Mouse (Mus musculus) myocyte (in vitro differentiated cells): ENCODE data around the gene Celsr2. TPM values are rescaled to one million over a fixed set of nuclear protein-coding genes. Genes with fewer than 3 reads are reported as not detected.

Source experiments
- H3K27me3 ChIP-seq: one replicate; pipeline ENCODE4 v1.6.1; 2011; ENCODE audit not compliant: control insufficient read depth, insufficient read depth, insufficient read length
- H3K36me3 ChIP-seq: one replicate; pipeline ENCODE4 v1.6.1; 2011; ENCODE audit not compliant: control insufficient read depth, insufficient read depth
- H3K4me2 ChIP-seq: one replicate; pipeline ENCODE4 v1.6.1; 2011; ENCODE audit warnings: low read depth, control low read depth
- H3K4me3 ChIP-seq: one replicate; pipeline ENCODE4 v1.5.1; 2011; ENCODE audit warnings: mild to moderate bottlenecking, control low read depth, moderate library complexity
- H3K79me2 ChIP-seq: one replicate; pipeline ENCODE4 v1.6.1; 2011; ENCODE audit not compliant: control insufficient read depth, insufficient read depth
- H3ac ChIP-seq: one replicate; pipeline ENCODE4 v1.6.1; 2011; ENCODE audit not compliant: control insufficient read depth, insufficient read length
- CEBPB ChIP-seq: IDR thresholded peaks from 2 replicates; pipeline ENCODE4 v1.6.1; 2011; ENCODE audit warnings: mild to moderate bottlenecking, moderate library complexity; ENCODE audit not compliant: poor library complexity, insufficient read depth, severe bottlenecking
- E2F4 ChIP-seq: IDR thresholded peaks from one replicate; pipeline ENCODE4 v1.6.1; 2011; ENCODE audit warnings: mild to moderate bottlenecking, control low read depth, moderate library complexity; ENCODE audit not compliant: insufficient read depth
- MAX ChIP-seq: IDR thresholded peaks from one replicate; pipeline ENCODE4 v1.6.1; 2011; ENCODE audit warnings: low read depth, mild to moderate bottlenecking, control low read depth
- MYOD1 ChIP-seq, 3 experiments: IDR thresholded peaks; one replicate each; pipeline ENCODE4 v1.6.1; 2011; ENCODE audit warnings: control low read depth in 2 of 3, low read depth in 2 of 3, mild to moderate bottlenecking in 2 of 3, moderate library complexity in 1 of 3; ENCODE audit not compliant: insufficient read length in 2 of 3, control insufficient read depth in 1 of 3
- MYOG ChIP-seq, 3 experiments: IDR thresholded peaks; one replicate each; pipeline ENCODE4 v1.6.1; 2011; ENCODE audit warnings: control low read depth in 2 of 3, low read depth in 2 of 3, mild to moderate bottlenecking in 2 of 3; ENCODE audit not compliant: insufficient read length in 2 of 3, control insufficient read depth in 1 of 3, insufficient read depth in 1 of 3
- POLR2A ChIP-seq: IDR thresholded peaks from one replicate; pipeline ENCODE4 v1.6.1; 2011; ENCODE audit warnings: low read depth, mild to moderate bottlenecking, control low read depth, moderate library complexity; ENCODE audit not compliant: insufficient read length
- POLR2AphosphoS2 ChIP-seq: IDR thresholded peaks from one replicate; pipeline ENCODE4 v1.6.1; 2011; ENCODE audit warnings: low read depth, control low read depth; ENCODE audit not compliant: insufficient read length
- REST ChIP-seq: IDR thresholded peaks from one replicate; pipeline ENCODE4 v1.6.1; 2011; ENCODE audit warnings: mild to moderate bottlenecking, control low read depth, moderate library complexity; ENCODE audit not compliant: insufficient read depth, insufficient read length
- SRF ChIP-seq: IDR thresholded peaks from one replicate; pipeline ENCODE4 v1.6.1; 2011; ENCODE audit warnings: low read depth; ENCODE audit not compliant: control insufficient read depth, insufficient read length
- TCF12 ChIP-seq: IDR thresholded peaks from one replicate; pipeline ENCODE4 v1.6.1; 2011; ENCODE audit warnings: mild to moderate bottlenecking, control low read depth; ENCODE audit not compliant: poor library complexity, insufficient read depth, severe bottlenecking
- TCF3 ChIP-seq: IDR thresholded peaks from one replicate; pipeline ENCODE4 v1.6.1; 2011; ENCODE audit warnings: low read depth, control low read depth; ENCODE audit not compliant: insufficient read length
- USF1 ChIP-seq: IDR thresholded peaks from one replicate; pipeline ENCODE4 v1.6.1; 2011; ENCODE audit warnings: low read depth, mild to moderate bottlenecking, control low read depth, moderate library complexity
- polyA plus RNA-seq: library from polyadenylated mRNA; unstranded; fragments of >200 nt; fragmentation: generic; extraction: Trizol; gene quantifications from one replicate; pipeline ENCODE4 v1.2.1, GENCODE M21; 2012; ENCODE audit warnings: missing spikeins

Gene Celsr2
- polyA plus RNA-seq, 1 experiment: not detected

DNA sequence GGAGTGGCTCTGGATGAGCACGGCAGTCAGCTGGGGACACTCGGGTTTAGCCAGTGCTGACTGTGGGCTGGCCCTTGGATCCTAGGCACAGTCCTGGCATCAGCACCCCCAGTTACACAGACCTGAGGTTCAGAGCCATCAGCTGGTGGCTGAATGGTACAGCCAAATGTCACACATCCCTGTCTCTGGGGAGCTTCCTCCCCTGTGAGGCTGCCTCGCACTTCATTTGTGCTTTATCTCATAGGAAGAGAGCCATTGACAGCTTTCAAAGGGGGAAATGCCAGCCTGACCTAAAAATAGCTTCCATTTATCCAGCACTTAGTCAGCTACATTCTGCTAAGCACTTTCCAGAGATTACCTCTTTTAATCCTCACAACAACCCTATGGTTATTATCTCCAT lies 51.7 kb downstream of the Celsr2 start:
- Histone ChIP-seq H3K27me3 (peaks cover 66% of the 10 kb centered on the region), H3ac (no peak overlapping the region), H3K4me2 (no peak overlapping the region), H3K79me2 (no peaks in the 10 kb centered on the region), H3K4me3 (no peak overlapping the region), H3K36me3 (no peaks in the 10 kb centered on the region)
- no peak for TF ChIP-seq POLR2AphosphoS2
- TF ChIP-seq TCF12: no peak
- TF ChIP-seq MYOG (IDR thresholded peaks at IDR 0.05; ENCODE audit: control insufficient read depth in 1 of 3, insufficient read depth in 1 of 3, insufficient read length in 2 of 3, low read depth in 2 of 3): no peak
- TF ChIP-seq E2F4: no peak
- TF ChIP-seq USF1: no peak
- TF ChIP-seq POLR2A: no peak
- no peak for TF ChIP-seq TCF3
- no peak for TF ChIP-seq SRF
- TF ChIP-seq MYOD1 (IDR thresholded peaks at IDR 0.05; ENCODE audit: control insufficient read depth in 1 of 3, insufficient read length in 2 of 3, low read depth in 2 of 3): no peak
- TF ChIP-seq MAX: no peak
- TF ChIP-seq REST: no peak
- no peak for TF ChIP-seq CEBPB

- TF ChIP-seq CEBPB (no peak), REST (no peak), SRF (no peak)
- H3K79me2 ChIP-seq: no peaks in the 10 kb centered on the region
- H3K4me3 ChIP-seq: no peak overlapping the region
- H3ac ChIP-seq: no peak overlapping the region
- no peaks in the 10 kb centered on the region for H3K36me3 ChIP-seq
- peaks cover 77% of the 10 kb centered on the region for H3K27me3 ChIP-seq
- H3K4me2 ChIP-seq: no peak overlapping the region
Observed at GRCm38 (mm10) chr3:108360894-108361293, 54.5 kb downstream of the Celsr2 start.

- no peak overlapping the region for H3K4me2 ChIP-seq
- H3K79me2 ChIP-seq: no peaks in the 10 kb centered on the region
- peaks cover 68% of the 10 kb centered on the region for H3K27me3 ChIP-seq
- no peaks in the 10 kb centered on the region for H3K36me3 ChIP-seq
- no peak overlapping the region for H3ac ChIP-seq
- TF ChIP-seq MAX (no peak), TCF12 (no peak), POLR2AphosphoS2 (no peak), SRF (no peak), CEBPB (no peak), POLR2A (no peak), TCF3 (no peak), E2F4 (no peak), MYOG (IDR thresholded peaks at IDR 0.05; ENCODE audit: control insufficient read depth in 1 of 3, insufficient read depth in 1 of 3, insufficient read length in 2 of 3, low read depth in 2 of 3) (no peak)
- H3K4me3 ChIP-seq: no peak overlapping the region
Observed at GRCm38 (mm10) chr3:108358445-108358844, 56.9 kb downstream of the Celsr2 start.

DNA sequence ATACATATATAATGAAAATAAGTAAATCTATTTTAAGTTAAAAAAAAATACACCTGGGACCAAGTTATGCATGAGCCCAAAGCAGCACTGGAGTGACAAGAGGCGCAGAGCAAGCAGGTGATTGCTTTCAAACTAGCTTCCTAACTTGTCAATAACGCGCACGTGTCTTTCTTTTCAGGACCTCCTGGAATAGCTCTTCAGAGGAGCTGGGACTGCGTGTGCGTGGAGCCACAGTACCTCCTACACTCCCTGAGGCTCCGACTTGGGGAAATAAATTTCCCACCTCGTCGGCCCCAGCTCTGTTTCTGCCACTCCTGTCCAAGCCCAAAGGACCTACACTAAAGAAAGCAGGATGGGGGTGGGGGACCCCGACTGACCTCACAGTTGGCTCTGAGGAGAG lies 58.3 kb downstream of the Celsr2 start:
- Histone ChIP-seq H3K27me3 (peaks cover 72% of the 10 kb centered on the region), H3K4me3 (no peak overlapping the region), H3K36me3 (no peaks in the 10 kb centered on the region), H3ac (no peak overlapping the region), H3K79me2 (no peaks in the 10 kb centered on the region), H3K4me2 (no peak overlapping the region)
- TF ChIP-seq MAX: no peak
- TF ChIP-seq POLR2A: no peak
- TF ChIP-seq E2F4: no peak
- no peak for TF ChIP-seq TCF12
- TF ChIP-seq SRF: no peak
- TF ChIP-seq POLR2AphosphoS2: no peak
- TF ChIP-seq MYOD1 (IDR thresholded peaks at IDR 0.05; ENCODE audit: control insufficient read depth in 1 of 3, insufficient read length in 2 of 3, low read depth in 2 of 3): no peak
- TF ChIP-seq MYOG (IDR thresholded peaks at IDR 0.05; ENCODE audit: control insufficient read depth in 1 of 3, insufficient read depth in 1 of 3, insufficient read length in 2 of 3, low read depth in 2 of 3): no peak
- TF ChIP-seq TCF3: no peak
- no peak for TF ChIP-seq REST
- no peak for TF ChIP-seq USF1

DNA sequence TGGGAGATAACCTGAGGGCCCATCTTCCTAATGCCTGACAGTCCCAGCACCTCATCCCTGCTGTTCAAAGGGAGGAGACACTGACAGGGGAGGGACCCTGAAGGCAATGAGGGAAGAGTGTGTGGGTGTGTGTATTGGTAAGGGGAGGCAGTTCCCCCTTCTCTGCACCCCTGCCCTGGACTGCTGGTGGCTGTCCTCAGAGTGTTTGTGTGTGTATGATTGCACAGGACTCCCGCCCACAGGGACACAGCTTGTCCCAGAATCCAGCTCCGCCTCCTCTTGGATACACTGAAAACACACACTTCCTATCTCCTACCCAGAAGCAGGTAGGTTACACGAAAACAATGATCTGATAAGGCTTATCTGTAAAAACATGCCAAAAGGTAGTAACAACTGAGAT lies 60.1 kb downstream of the Celsr2 start:
- no peak overlapping the region for H3K4me2 ChIP-seq
- H3K27me3 ChIP-seq: peaks cover 73% of the 10 kb centered on the region
- no peaks in the 10 kb centered on the region for H3K36me3 ChIP-seq
- H3K79me2 ChIP-seq: no peaks in the 10 kb centered on the region
- TF ChIP-seq SRF (no peak), TCF12 (no peak), MYOG (IDR thresholded peaks at IDR 0.05; ENCODE audit: control insufficient read depth in 1 of 3, insufficient read depth in 1 of 3, insufficient read length in 2 of 3, low read depth in 2 of 3) (no peak), MYOD1 (IDR thresholded peaks at IDR 0.05; ENCODE audit: control insufficient read depth in 1 of 3, insufficient read length in 2 of 3, low read depth in 2 of 3) (no peak)
- no peak overlapping the region for H3K4me3 ChIP-seq
- no peak overlapping the region for H3ac ChIP-seq

GRCm38 (mm10) chr3:108348376-108348775 lies 67.0 kb downstream of the Celsr2 start:
- H3K36me3 ChIP-seq: no peaks in the 10 kb centered on the region
- H3ac ChIP-seq: no peak overlapping the region
- H3K4me2 ChIP-seq: no peak overlapping the region
- peaks cover 42% of the 10 kb centered on the region for H3K27me3 ChIP-seq
- H3K79me2 ChIP-seq: no peaks in the 10 kb centered on the region
- TF ChIP-seq TCF3: no peak
- H3K4me3 ChIP-seq: no peak overlapping the region
